ENCODE assay signal across 30 mouse cellular contexts in genomic region chr5:73468462-73469433, GRCm38 (mm10). TPM values are rescaled to one million over a fixed set of nuclear protein-coding genes. Genes with fewer than 3 reads are reported as not detected.
DNase-seq lines count a peak whose midpoint lies in the region; ATAC-seq and TF ChIP-seq lines count a peak whose summit lies in the region.
"Had no signal": no experiment of that assay in that cellular context is flagged by ENCODE, and none has a peak within 500 bp of the region (broad histone marks: within the 10 kb centered on the region; RNA-seq: fewer than 3 reads in every experiment).

No protein-coding gene starts in this region.

- H3K9ac ChIP-seq in embryonic facial prominence, embryonic 14.5 days (ENCODE audit: low read depth, low read length): no peak overlapping the region
- H3K9ac ChIP-seq in lung, embryonic 14.5 days: no peak overlapping the region
- H3K9ac ChIP-seq in stomach, embryonic 14.5 days (replicated peaks; ENCODE audit: low read depth, low read length): no peak overlapping the region
- H3K9ac ChIP-seq in stomach, postnatal 0 days (ENCODE audit: low read length): no peak overlapping the region
- H3K9ac ChIP-seq: embryonic facial prominence, embryonic 13.5 days; forebrain, postnatal 0 days; hindbrain, embryonic 15.5 days; liver, embryonic 15.5 days; midbrain, embryonic 15.5 days; neural tube, embryonic 15.5 days had no signal

- ATAC-seq in embryonic facial prominence, embryonic 14.5 days (ENCODE audit: low read depth): no peak; the same call in 1 of the 2 replicates
- peak; percentile 97 for ATAC-seq in lung, embryonic 14.5 days (ENCODE audit: insufficient read depth)
- ATAC-seq in stomach, embryonic 14.5 days (ENCODE audit: insufficient number of reproducible peaks, insufficient read depth, low FRiP score, low read depth): peak; percentile 28; the same call in 1 of the 2 replicates
- ATAC-seq in stomach, postnatal 0 days (ENCODE audit: low FRiP score, low TSS enrichment): no peak
- ATAC-seq: forebrain, postnatal 0 days; inflammation-experienced regulatory T-cells, adult 6 months; midbrain, embryonic 15.5 days; Patski had no signal

- peak; percentile 20 for DNase-seq in embryonic facial prominence, embryonic 14.5 days (ENCODE audit: low spot score)
- no peak for DNase-seq in embryonic facial prominence, embryonic 10.5 days (ENCODE audit: low spot score)
- DNase-seq in lung, embryonic 14.5 days: peak; percentile 94
- DNase-seq in lung, adult 18-20 months: no peak
- DNase-seq in stomach, postnatal 0 days (ENCODE audit: low spot score): no peak
- no peak for DNase-seq in adrenal gland, postnatal 36 days
- no peak for DNase-seq in spleen, postnatal 10 days (ENCODE audit: low spot score in 2 of 2)
- DNase-seq: adrenal gland, postnatal 10 days; cerebellum, adult 11-12 months; cerebellum, adult 9-11 months; embryo, embryonic 11 days; forebrain, postnatal 0 days; heart, postnatal 14 days; kidney, postnatal 25 days; layer of hippocampus, postnatal 36 days; left cerebral cortex, postnatal 4 days; retina, postnatal 1 day; right cerebral cortex, postnatal 25 days had no signal

- no peak for TF ChIP-seq EP300 in stomach, postnatal 0 days (optimal IDR thresholded peaks at IDR 0.05)

- no peaks in the 10 kb centered on the region for H3K9me3 ChIP-seq in embryonic facial prominence, embryonic 14.5 days (ENCODE audit: control insufficient read depth, low read length)
- peaks cover 4% of the 10 kb centered on the region; the same call in 1 of the 2 replicates for H3K9me3 ChIP-seq in embryonic facial prominence, embryonic 10.5 days
- no peaks in the 10 kb centered on the region for H3K9me3 ChIP-seq in lung, embryonic 14.5 days (ENCODE audit: low read depth, low read length)
- 0 out of 2 replicates have a peak, but pooled peaks cover 3% of the 10 kb centered on the region for H3K9me3 ChIP-seq in stomach, embryonic 14.5 days (ENCODE audit: control insufficient read depth, low read depth, low read length)
- H3K9me3 ChIP-seq in stomach, postnatal 0 days (ENCODE audit: control insufficient read depth, low read length): no peaks in the 10 kb centered on the region
- H3K9me3 ChIP-seq: embryonic facial prominence, embryonic 13.5 days; hindbrain, embryonic 10.5 days; hindbrain, embryonic 15.5 days; liver, embryonic 15.5 days; midbrain, embryonic 10.5 days; midbrain, embryonic 15.5 days; neural tube, embryonic 15.5 days had no signal

- H3K36me3 ChIP-seq in embryonic facial prominence, embryonic 14.5 days (ENCODE audit: control insufficient read depth, insufficient read depth, low read length): no peaks in the 10 kb centered on the region
- no peaks in the 10 kb centered on the region for H3K36me3 ChIP-seq in embryonic facial prominence, embryonic 10.5 days (replicated peaks)
- no peaks in the 10 kb centered on the region for H3K36me3 ChIP-seq in lung, embryonic 14.5 days (ENCODE audit: insufficient read depth)
- no peaks in the 10 kb centered on the region for H3K36me3 ChIP-seq in stomach, embryonic 14.5 days (ENCODE audit: control insufficient read depth, insufficient read depth, low read length)
- no peaks in the 10 kb centered on the region for H3K36me3 ChIP-seq in stomach, postnatal 0 days (ENCODE audit: control insufficient read depth, insufficient read depth, low read length)
- H3K36me3 ChIP-seq: embryonic facial prominence, embryonic 13.5 days; hindbrain, embryonic 10.5 days; hindbrain, embryonic 15.5 days; liver, embryonic 15.5 days; midbrain, embryonic 10.5 days; midbrain, embryonic 15.5 days; neural tube, embryonic 15.5 days had no signal

- no peaks in the 10 kb centered on the region for H3K4me1 ChIP-seq in embryonic facial prominence, embryonic 14.5 days (ENCODE audit: control insufficient read depth, insufficient read depth, low read length)
- no peaks in the 10 kb centered on the region for H3K4me1 ChIP-seq in embryonic facial prominence, embryonic 10.5 days
- H3K4me1 ChIP-seq in lung, embryonic 14.5 days (ENCODE audit: insufficient read depth): 0 out of 2 replicates have a peak, but pooled peaks cover 4% of the 10 kb centered on the region
- no peaks in the 10 kb centered on the region for H3K4me1 ChIP-seq in stomach, embryonic 14.5 days (ENCODE audit: control insufficient read depth, insufficient read depth, low read length)
- no peaks in the 10 kb centered on the region for H3K4me1 ChIP-seq in stomach, postnatal 0 days (replicated peaks; ENCODE audit: control insufficient read depth, insufficient read depth)
- H3K4me1 ChIP-seq: embryonic facial prominence, embryonic 13.5 days; hindbrain, embryonic 10.5 days; hindbrain, embryonic 15.5 days; liver, embryonic 15.5 days; midbrain, embryonic 10.5 days; midbrain, embryonic 15.5 days; neural tube, embryonic 15.5 days had no signal

- 80% methylated on average over 16 of the region's 16 CpGs for WGBS in embryonic facial prominence, embryonic 14.5 days
- WGBS in embryonic facial prominence, embryonic 10.5 days: 87% methylated on average over 16 of the region's 16 CpGs
- WGBS in lung, embryonic 14.5 days: 42% methylated on average over 16 of the region's 16 CpGs
- 52% methylated on average over 16 of the region's 16 CpGs for WGBS in stomach, embryonic 14.5 days
- 52% methylated on average over 16 of the region's 16 CpGs for WGBS in stomach, postnatal 0 days

- TF ChIP-seq CTCF in lung, embryonic 14.5 days (IDR thresholded peaks at IDR 0.05; ENCODE audit: low read depth): no peak
- TF ChIP-seq CTCF in stomach, postnatal 0 days (IDR thresholded peaks at IDR 0.05; ENCODE audit: low read depth): no peak

- no peaks in the 10 kb centered on the region for H3K27me3 ChIP-seq in embryonic facial prominence, embryonic 14.5 days (replicated peaks; ENCODE audit: control insufficient read depth, insufficient read depth, low read length)
- no peaks in the 10 kb centered on the region for H3K27me3 ChIP-seq in embryonic facial prominence, embryonic 10.5 days (replicated peaks; ENCODE audit: low read depth, poor library complexity, severe bottlenecking)
- H3K27me3 ChIP-seq in lung, embryonic 14.5 days (ENCODE audit: insufficient read depth, low read length): no peaks in the 10 kb centered on the region
- H3K27me3 ChIP-seq in stomach, embryonic 14.5 days (ENCODE audit: control insufficient read depth, insufficient read depth, low read length): no peaks in the 10 kb centered on the region
- no peaks in the 10 kb centered on the region for H3K27me3 ChIP-seq in stomach, postnatal 0 days (ENCODE audit: control insufficient read depth, insufficient read depth, low read length)
- H3K27me3 ChIP-seq: CH12.LX; embryonic facial prominence, embryonic 13.5 days; hindbrain, embryonic 15.5 days; liver, embryonic 15.5 days; midbrain, embryonic 15.5 days; neural tube, embryonic 15.5 days; Patski had no signal

- no peak overlapping the region for H3K4me2 ChIP-seq in embryonic facial prominence, embryonic 14.5 days (ENCODE audit: low read depth, low read length)
- H3K4me2 ChIP-seq in lung, embryonic 14.5 days: peak overlapping the region; percentile 31; the same call in 1 of the 2 replicates
- 0 out of 2 replicates have a peak overlapping the region, but pooled peaks have one; percentile 1 for H3K4me2 ChIP-seq in stomach, embryonic 14.5 days (replicated peaks; ENCODE audit: low read depth, low read length)
- H3K4me2 ChIP-seq in stomach, postnatal 0 days (replicated peaks; ENCODE audit: low read depth): no peak overlapping the region
- H3K4me2 ChIP-seq: embryonic facial prominence, embryonic 13.5 days; hindbrain, embryonic 15.5 days; liver, embryonic 15.5 days; midbrain, embryonic 15.5 days; neural tube, embryonic 15.5 days had no signal

- H3K27ac ChIP-seq in embryonic facial prominence, embryonic 14.5 days (replicated peaks; ENCODE audit: low read depth, low read length): no peak overlapping the region
- no peak overlapping the region for H3K27ac ChIP-seq in embryonic facial prominence, embryonic 10.5 days (replicated peaks)
- H3K27ac ChIP-seq in lung, embryonic 14.5 days (ENCODE audit: low read depth): peak overlapping the region; percentile 20
- H3K27ac ChIP-seq in stomach, embryonic 14.5 days (ENCODE audit: low read length): peak overlapping the region; percentile 28
- H3K27ac ChIP-seq in stomach, postnatal 0 days (replicated peaks): no peak overlapping the region
- H3K27ac ChIP-seq: embryonic facial prominence, embryonic 13.5 days; hindbrain, embryonic 10.5 days; hindbrain, embryonic 15.5 days; liver, embryonic 15.5 days; midbrain, embryonic 10.5 days; midbrain, embryonic 15.5 days; neural tube, embryonic 15.5 days had no signal

- no peak overlapping the region for H3K4me3 ChIP-seq in embryonic facial prominence, embryonic 14.5 days (ENCODE audit: low read depth, low read length)
- no peak overlapping the region for H3K4me3 ChIP-seq in embryonic facial prominence, embryonic 10.5 days
- H3K4me3 ChIP-seq in lung, embryonic 14.5 days (ENCODE audit: low read depth, low read length): no peak overlapping the region
- no peak overlapping the region for H3K4me3 ChIP-seq in stomach, embryonic 14.5 days (ENCODE audit: low read depth, low read length)
- no peak overlapping the region for H3K4me3 ChIP-seq in stomach, postnatal 0 days (ENCODE audit: low read depth, low read length)
- H3K4me3 ChIP-seq: embryonic facial prominence, embryonic 13.5 days; erythroblast, embryonic 14.5 days; hindbrain, embryonic 10.5 days; hindbrain, embryonic 15.5 days; liver, embryonic 15.5 days; midbrain, embryonic 10.5 days; midbrain, embryonic 15.5 days; neural tube, embryonic 15.5 days had no signal

RNA-seq across cellular contexts. Expression of gene Dcun1d4, which starts 12.1 kb away (rescaled TPM):
- polyA plus RNA-seq in embryonic facial prominence, embryonic 14.5 days (2014; fragmentation: Nextera tagmentation; extraction: Ambion mirVana): 25.7 and 26.4 TPM in 2 replicates
- 46.6 and 46.8 TPM in 2 replicates for polyA plus RNA-seq in embryonic facial prominence, embryonic 10.5 days (2016; fragmentation: Nextera tagmentation; extraction: Ambion mirVana)
- 32.4 and 34.5 TPM in 2 replicates for polyA plus RNA-seq in lung, embryonic 14.5 days (2014; fragmentation: Nextera tagmentation; extraction: Ambion mirVana)
- polyA plus RNA-seq in stomach, embryonic 14.5 days (2014; fragmentation: Nextera tagmentation; extraction: Ambion mirVana): 29.4 and 33.3 TPM in 2 replicates
- polyA plus RNA-seq in stomach, postnatal 0 days (2015; fragmentation: Nextera tagmentation; extraction: Ambion mirVana): 10.6 and 10.8 TPM in 2 replicates
- total RNA-seq in adrenal gland, postnatal 36 days (2021): 10 to 100 TPM; 37.9 to 57.2 TPM
- polyA plus RNA-seq: erythroblast, embryonic 14.5 days had no signal

Comparison
In these comparisons a context has a peak if more than half of its experiments do, and no peak if none do; other contexts are left out.
1. ATAC-seq: peak in lung, embryonic 14.5 days (single experiment) and stomach, embryonic 14.5 days (single experiment); none in embryonic facial prominence, embryonic 14.5 days (single experiment) and stomach, postnatal 0 days (single experiment).
2. DNase-seq: peak in embryonic facial prominence, embryonic 14.5 days (single experiment) and lung, embryonic 14.5 days (single experiment); none in embryonic facial prominence, embryonic 10.5 days (single experiment), lung, adult 18-20 months (0 of 2), stomach, postnatal 0 days (single experiment), adrenal gland, postnatal 36 days (0 of 2) and spleen, postnatal 10 days (0 of 2).
3. H3K27ac ChIP-seq: peak in lung, embryonic 14.5 days (single experiment) and stomach, embryonic 14.5 days (single experiment); none in embryonic facial prominence, embryonic 14.5 days (single experiment), embryonic facial prominence, embryonic 10.5 days (single experiment) and stomach, postnatal 0 days (single experiment).
4. H3K4me2 ChIP-seq: peak in lung, embryonic 14.5 days (single experiment) and stomach, embryonic 14.5 days (single experiment); none in embryonic facial prominence, embryonic 14.5 days (single experiment) and stomach, postnatal 0 days (single experiment).